Mouse (Mus musculus) kidney, embryonic 16.5 days (tissue): ENCODE measurements around the gene Sh3d19. TPM values are rescaled to one million over a fixed set of nuclear protein-coding genes. Genes with fewer than 3 reads are reported as not detected.

Experiments
- ATAC-seq: fragments of 200-750 bp; cut with Nextera tagmentation; 2 replicates; pipeline ENCODE4 v1.8.0; 2017; ENCODE audit warnings: moderate TSS enrichment; ENCODE audit not compliant: low FRiP score, low TSS enrichment
- H3K27ac ChIP-seq: fragments of 300-500 bp; sonication (generic); 2 replicates; pipeline ENCODE4 v1.5.1; 2014; ENCODE audit warnings: low read length
- H3K27me3 ChIP-seq: fragments of 300-500 bp; sonication (generic); 2 replicates; pipeline ENCODE4 v1.6.1; 2014; ENCODE audit warnings: low read length, control low read depth, mixed read lengths; ENCODE audit not compliant: insufficient read depth
- H3K36me3 ChIP-seq: fragments of 300-500 bp; sonication (generic); 2 replicates; pipeline ENCODE4 v1.6.1; 2014; ENCODE audit warnings: low read length, control low read depth, mixed read lengths; ENCODE audit not compliant: insufficient read depth
- H3K4me1 ChIP-seq: fragments of 300-500 bp; sonication (generic); 2 replicates; pipeline ENCODE4 v1.6.1; 2014; ENCODE audit warnings: low read length, control low read depth, mixed read lengths; ENCODE audit not compliant: insufficient read depth
- H3K4me2 ChIP-seq: fragments of 300-500 bp; sonication (generic); replicated peaks from 2 replicates; pipeline ENCODE4 v1.6.1; 2014; ENCODE audit warnings: low read depth, low read length
- H3K4me3 ChIP-seq: fragments of 300-500 bp; sonication (generic); 2 replicates; pipeline ENCODE4 v1.5.1; 2014; ENCODE audit warnings: mild to moderate bottlenecking, low read length
- H3K9ac ChIP-seq: fragments of 300-500 bp; sonication (generic); replicated peaks from 2 replicates; pipeline ENCODE4 v1.6.1; 2014; ENCODE audit warnings: low read length
- H3K9me3 ChIP-seq: fragments of 300-500 bp; sonication (generic); 2 replicates; pipeline ENCODE4 v1.6.1; 2016; ENCODE audit warnings: low read length, control low read depth
- WGBS: fragments of 180-500 bp; shearing (Covaris S2); extraction: QIAGEN DNeasy Blood & Tissue Kit; methylation state at CpG from one replicate; pipeline ENCODE4 v1.1.7; 2014; 5-methylcytosine and 5-hydroxymethylcytosine counted together
- polyA plus RNA-seq: library from polyadenylated mRNA; unstranded; fragments of >200 nt; fragmentation: Nextera tagmentation; extraction: Ambion mirVana; gene quantifications from 2 replicates; pipeline ENCODE4 v1.2.1, GENCODE M21; 2015

Sh3d19 gene
- polyA plus RNA-seq, result 27.4 and 28.5 TPM in 2 replicates

- peaks cover 41% of the 10 kb centered on the region for H3K4me1 ChIP-seq
- under 1% methylated on average over 47 of the region's 73 CpGs for WGBS
- peak within 1 kb of the TSS; percentile 96 for H3K9ac ChIP-seq
- H3K36me3 ChIP-seq, result no peaks in the 10 kb centered on the region
- peak within 1 kb of the TSS; percentile 95 for H3K27ac ChIP-seq
- no peaks in the 10 kb centered on the region for H3K9me3 ChIP-seq
- H3K27me3 ChIP-seq, result no peaks in the 10 kb centered on the region
- peak within 1 kb of the TSS; percentile 87 for H3K4me3 ChIP-seq
- H3K4me2 ChIP-seq, result peak within 1 kb of the TSS; percentile 83
- peak; percentile 95 for ATAC-seq
These were observed at the start of gene Sh3d19 for GRCm38 (mm10) chr3:85970742-85971598. Sh3d19 (plus strand) TSS chr3:85971109.

DNA sequence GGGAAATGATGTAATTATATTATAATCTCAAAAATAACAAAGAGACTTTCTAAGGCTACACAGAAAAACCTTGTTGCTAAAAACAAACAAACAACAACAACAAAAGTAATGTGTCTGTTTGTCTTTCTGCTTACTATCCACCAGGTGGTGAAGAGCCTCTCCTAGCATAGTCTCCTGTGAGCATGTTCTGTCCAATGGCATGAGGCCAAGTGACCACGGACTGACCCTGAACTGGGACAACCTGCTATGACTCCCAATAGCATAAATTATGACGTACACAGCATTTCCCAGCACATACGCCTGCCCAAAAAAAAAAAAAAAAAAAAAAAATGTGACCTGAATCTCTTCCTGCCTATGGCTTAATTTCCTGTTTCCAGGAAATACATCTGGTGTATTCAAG lies 48.6 kb upstream of the Sh3d19 start:
- no peak overlapping the region for H3K27ac ChIP-seq
- no peaks in the 10 kb centered on the region for H3K36me3 ChIP-seq
- H3K9ac ChIP-seq, result no peak overlapping the region
- no peaks in the 10 kb centered on the region for H3K9me3 ChIP-seq
- H3K4me2 ChIP-seq, result no peak overlapping the region
- no peaks in the 10 kb centered on the region for H3K27me3 ChIP-seq
- ATAC-seq, result no peak
- peaks cover 5% of the 10 kb centered on the region for H3K4me1 ChIP-seq
- H3K4me3 ChIP-seq, result no peak overlapping the region
- WGBS, result 47% methylated on average over 3 of the region's 3 CpGs

DNA sequence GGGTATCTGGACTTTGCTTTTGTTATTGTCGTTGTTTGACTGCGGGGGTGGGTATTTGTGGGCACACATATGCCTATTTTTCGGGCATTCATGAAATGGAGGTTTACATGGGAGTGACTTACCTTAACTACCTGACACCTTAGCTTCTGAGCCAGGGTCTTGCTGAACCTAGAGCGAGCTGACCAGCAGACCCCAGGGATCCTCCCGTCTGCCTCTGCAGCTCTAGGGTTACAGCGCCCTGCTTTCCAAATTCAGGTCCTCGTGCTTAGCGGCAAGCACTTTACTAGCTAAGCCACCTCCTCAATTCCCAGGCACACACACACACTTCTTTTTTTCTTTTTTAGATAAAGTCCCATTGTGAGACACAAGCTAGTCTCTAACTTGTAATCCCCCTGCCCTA lies 47.6 kb upstream of the Sh3d19 start:
- 58% methylated on average over 8 of the region's 8 CpGs for WGBS
- Histone ChIP-seq H3K36me3 (no peaks in the 10 kb centered on the region), H3K9me3 (no peaks in the 10 kb centered on the region), H3K4me3 (no peak overlapping the region), H3K4me1 (peaks cover 5% of the 10 kb centered on the region), H3K27me3 (no peaks in the 10 kb centered on the region), H3K27ac (no peak overlapping the region), H3K4me2 (0 out of 2 replicates have a peak overlapping the region, but pooled peaks have one; percentile 24), H3K9ac (0 out of 2 replicates have a peak overlapping the region, but pooled peaks have one; percentile 9)
- no peak for ATAC-seq

DNA sequence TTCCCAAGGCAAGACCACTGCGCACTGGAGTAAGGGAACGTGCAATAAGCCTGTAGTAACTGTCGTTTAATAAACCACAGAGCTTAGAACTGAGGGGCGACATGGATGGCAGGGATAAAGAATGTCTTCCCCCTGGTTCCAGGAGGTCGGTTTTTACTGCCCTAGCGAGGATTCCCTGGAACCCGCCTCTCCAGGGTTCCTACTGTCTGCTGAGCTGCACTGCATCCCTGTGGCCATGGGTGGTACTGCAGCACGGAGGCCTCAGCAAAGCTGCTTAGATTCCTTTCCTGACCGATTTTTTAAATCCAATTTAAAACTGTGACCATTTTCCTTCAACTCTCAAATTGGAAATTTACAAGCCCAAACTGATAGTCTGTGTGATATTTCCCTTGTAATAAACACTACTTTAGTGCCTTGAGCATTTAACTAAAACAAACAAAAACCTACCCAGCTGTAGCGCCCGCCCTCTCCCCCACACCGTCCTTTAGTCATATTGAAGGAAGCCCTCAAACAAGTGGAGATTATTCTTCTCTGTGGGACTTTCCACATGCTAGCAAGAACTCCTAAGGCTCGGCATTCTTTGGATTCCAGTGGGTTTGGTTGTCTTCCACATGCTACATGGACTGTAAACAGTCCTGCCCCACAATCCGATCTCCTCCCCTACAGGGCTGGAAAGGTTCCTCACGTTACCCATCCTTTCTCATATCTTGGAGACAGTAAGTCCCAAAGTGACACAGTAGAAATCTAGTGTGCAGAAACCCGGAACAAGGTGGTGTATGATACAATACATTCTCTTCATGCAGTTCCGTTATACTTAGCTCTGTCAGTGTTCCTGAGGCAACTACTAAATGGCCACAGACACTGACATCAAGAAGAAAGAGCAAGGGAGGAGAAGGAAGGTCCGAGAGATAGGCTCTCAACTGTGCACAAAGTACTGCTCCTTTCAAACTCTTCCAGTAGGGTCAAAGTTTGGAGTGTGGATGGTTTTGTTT lies 46.7 kb upstream of the Sh3d19 start:
- H3K4me3 ChIP-seq, result no peak overlapping the region
- peak; percentile 72; the same call in 1 of the 2 replicates for ATAC-seq
- no peaks in the 10 kb centered on the region for H3K27me3 ChIP-seq
- WGBS, result 37% methylated on average over 18 of the region's 18 CpGs
- H3K9me3 ChIP-seq, result no peaks in the 10 kb centered on the region
- H3K4me2 ChIP-seq, result peak overlapping the region; percentile 24; the same call in 1 of the 2 replicates
- H3K9ac ChIP-seq, result peak overlapping the region; percentile 41; the same call in 1 of the 2 replicates
- no peak overlapping the region for H3K27ac ChIP-seq
- H3K4me1 ChIP-seq, result peaks cover 5% of the 10 kb centered on the region
- no peaks in the 10 kb centered on the region for H3K36me3 ChIP-seq

GRCm38 (mm10) chr3:85927296-85927695 lies 43.6 kb upstream of the Sh3d19 start:
- Histone ChIP-seq H3K9ac (no peak overlapping the region), H3K4me3 (no peak overlapping the region), H3K9me3 (no peaks in the 10 kb centered on the region), H3K4me1 (peaks cover 12% of the 10 kb centered on the region), H3K27ac (no peak overlapping the region), H3K4me2 (no peak overlapping the region), H3K36me3 (no peaks in the 10 kb centered on the region), H3K27me3 (no peaks in the 10 kb centered on the region)
- 62% methylated on average over 9 of the region's 9 CpGs for WGBS
- ATAC-seq, result no peak

- no peak overlapping the region for H3K9ac ChIP-seq
- WGBS, result 83% methylated on average over 5 of the region's 5 CpGs
- no peaks in the 10 kb centered on the region for H3K9me3 ChIP-seq
- no peaks in the 10 kb centered on the region for H3K36me3 ChIP-seq
- H3K4me2 ChIP-seq, result no peak overlapping the region
- no peak for ATAC-seq
- peaks cover 12% of the 10 kb centered on the region for H3K4me1 ChIP-seq
- H3K4me3 ChIP-seq, result no peak overlapping the region
- no peak overlapping the region for H3K27ac ChIP-seq
- H3K27me3 ChIP-seq, result no peaks in the 10 kb centered on the region
These were observed 42.7 kb upstream of the Sh3d19 start for GRCm38 (mm10) chr3:85928140-85928611.

DNA sequence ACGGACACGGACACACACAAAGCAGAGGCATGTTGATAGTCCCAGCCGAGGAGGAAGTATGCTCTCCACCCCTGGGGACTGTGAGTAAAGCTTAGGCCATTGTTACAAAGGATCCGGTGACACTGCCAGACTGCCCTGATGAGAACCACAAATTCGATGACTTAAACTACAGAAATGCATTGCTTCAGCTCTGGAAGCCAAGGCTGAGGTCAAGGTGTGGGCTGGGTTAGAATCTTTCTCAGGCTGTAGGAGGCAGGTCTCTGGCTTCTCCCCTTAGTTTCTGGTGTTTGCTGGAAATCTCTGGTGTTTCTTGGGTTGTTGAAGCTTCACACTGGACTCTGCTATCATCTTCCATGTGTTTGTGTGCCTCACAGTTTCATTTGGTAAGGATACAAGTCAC lies 41.2 kb upstream of the Sh3d19 start:
- Histone ChIP-seq H3K27me3 (no peaks in the 10 kb centered on the region), H3K9ac (no peak overlapping the region), H3K27ac (no peak overlapping the region), H3K4me3 (no peak overlapping the region), H3K36me3 (no peaks in the 10 kb centered on the region), H3K9me3 (no peaks in the 10 kb centered on the region), H3K4me2 (no peak overlapping the region), H3K4me1 (0 out of 2 replicates have a peak, but pooled peaks cover 7% of the 10 kb centered on the region)
- no peak for ATAC-seq
- WGBS, result 75% methylated on average over 5 of the region's 5 CpGs

- no peaks in the 10 kb centered on the region for H3K36me3 ChIP-seq
- 46% methylated on average over 11 of the region's 11 CpGs for WGBS
- no peaks in the 10 kb centered on the region for H3K27me3 ChIP-seq
- H3K4me2 ChIP-seq, result no peak overlapping the region
- no peak overlapping the region for H3K4me3 ChIP-seq
- H3K9ac ChIP-seq, result no peak overlapping the region
- H3K4me1 ChIP-seq, result 0 out of 2 replicates have a peak, but pooled peaks cover 7% of the 10 kb centered on the region
- no peak overlapping the region for H3K27ac ChIP-seq
- no peak for ATAC-seq
- no peaks in the 10 kb centered on the region for H3K9me3 ChIP-seq
These were observed 40.1 kb upstream of the Sh3d19 start for GRCm38 (mm10) chr3:85930671-85931255.

- H3K27me3 ChIP-seq, result no peaks in the 10 kb centered on the region
- WGBS, result 68% methylated on average over 6 of the region's 6 CpGs
- no peak overlapping the region for H3K27ac ChIP-seq
- no peaks in the 10 kb centered on the region for H3K9me3 ChIP-seq
- no peak overlapping the region for H3K9ac ChIP-seq
- no peak overlapping the region for H3K4me3 ChIP-seq
- no peaks in the 10 kb centered on the region for H3K36me3 ChIP-seq
- no peak overlapping the region for H3K4me2 ChIP-seq
- 0 out of 2 replicates have a peak, but pooled peaks cover 7% of the 10 kb centered on the region for H3K4me1 ChIP-seq
- no peak for ATAC-seq
These were observed 39.0 kb upstream of the Sh3d19 start for GRCm38 (mm10) chr3:85931859-85932258.
